Mouse (Mus musculus) c-Kit-positive CD71-positive TER-119-positive erythroid progenitor cells, embryonic 14.5 days (primary cell): ENCODE data around the gene Mpzl2.
"Not testable (repeated sequence)": the region's sequence is repeated elsewhere in the genome, so short reads cannot be mapped to it uniquely, and the experiment has no call there.

Source experiments
- DNase-seq: peaks from one replicate; pipeline ENCODE4 v3.0.0-alpha.2; 2013; ENCODE audit warnings: low spot score

Mpzl2 gene

DNA sequence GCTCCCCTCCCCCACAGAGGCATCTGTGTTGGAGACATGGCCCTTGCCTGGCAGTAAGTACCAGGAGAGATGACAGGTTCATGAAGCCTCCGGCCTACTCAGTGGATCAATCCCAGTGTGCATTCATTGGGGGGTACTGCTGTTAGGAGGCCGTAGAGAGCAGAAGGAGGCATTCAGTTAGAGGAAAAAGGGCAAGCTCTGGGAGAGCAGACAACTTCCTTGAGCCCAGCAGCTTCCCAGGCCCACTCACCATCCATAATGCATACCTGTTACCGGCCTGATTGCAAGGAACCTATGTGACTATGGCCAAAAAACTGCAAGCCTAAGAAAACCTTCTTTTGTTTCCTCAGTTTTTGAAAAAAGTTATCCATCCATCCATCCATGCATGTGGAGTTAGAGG, 5.1 kb upstream of the Mpzl2 start:
- DNase-seq, result no peak

DNA sequence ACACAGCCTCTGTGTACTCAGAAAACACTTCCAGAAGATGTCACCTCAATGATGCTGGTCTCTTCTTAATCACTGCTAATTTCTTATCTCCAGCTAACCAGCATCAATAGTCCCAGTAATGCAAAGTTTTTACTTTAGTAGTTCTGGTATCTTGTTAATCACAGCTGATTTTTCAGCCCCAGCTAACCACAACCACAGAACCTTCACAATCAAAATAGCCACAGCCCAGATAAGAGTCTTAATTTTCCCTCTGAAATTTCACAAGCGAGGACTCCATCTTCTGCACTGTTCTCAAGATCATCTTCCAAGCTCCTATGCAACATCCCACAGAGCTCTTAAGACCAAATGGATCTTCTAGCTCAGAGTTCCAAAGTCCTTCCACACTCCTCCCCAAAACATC, 1.8 kb upstream of the Mpzl2 start:
- DNase-seq, result not testable (repeated sequence)

DNA sequence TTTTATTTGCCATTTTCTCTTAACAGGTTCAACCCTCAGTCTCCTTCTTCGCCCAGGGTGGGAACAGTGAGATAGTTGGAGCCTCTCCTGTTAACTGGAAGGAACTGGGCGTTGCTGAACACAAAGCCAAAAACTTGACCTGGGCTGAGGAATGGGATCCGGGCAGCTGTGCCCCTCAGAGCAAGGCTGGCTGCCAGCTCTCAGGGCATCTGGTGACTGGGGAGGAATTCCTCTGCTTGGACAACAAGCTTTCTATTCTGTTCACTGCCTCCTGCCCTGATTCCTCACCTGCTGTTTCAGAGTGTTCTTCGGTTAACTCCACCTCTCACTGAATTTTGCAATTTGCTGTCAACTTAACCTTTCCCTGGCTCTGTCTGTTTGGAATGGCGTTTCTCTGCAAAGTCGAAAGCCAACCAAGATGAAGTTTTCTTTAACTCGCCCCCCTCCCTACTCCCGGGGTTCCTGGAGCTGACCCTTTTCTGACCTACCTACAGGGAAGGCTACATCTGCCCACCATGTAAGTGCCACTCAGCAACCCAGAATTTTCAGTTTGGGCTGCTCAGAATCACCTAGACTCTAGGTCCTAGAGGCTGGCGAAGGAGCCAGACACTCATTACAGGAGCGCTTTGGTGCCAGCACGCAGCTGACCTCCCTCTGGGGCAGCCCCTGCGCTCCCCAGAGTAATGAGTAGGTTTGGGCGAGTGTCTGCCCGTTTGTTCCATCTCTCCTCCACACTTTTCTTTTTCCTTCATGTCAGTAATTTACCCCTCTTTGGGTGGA, 657 bp downstream of the Mpzl2 start:
- no peak for DNase-seq

DNA sequence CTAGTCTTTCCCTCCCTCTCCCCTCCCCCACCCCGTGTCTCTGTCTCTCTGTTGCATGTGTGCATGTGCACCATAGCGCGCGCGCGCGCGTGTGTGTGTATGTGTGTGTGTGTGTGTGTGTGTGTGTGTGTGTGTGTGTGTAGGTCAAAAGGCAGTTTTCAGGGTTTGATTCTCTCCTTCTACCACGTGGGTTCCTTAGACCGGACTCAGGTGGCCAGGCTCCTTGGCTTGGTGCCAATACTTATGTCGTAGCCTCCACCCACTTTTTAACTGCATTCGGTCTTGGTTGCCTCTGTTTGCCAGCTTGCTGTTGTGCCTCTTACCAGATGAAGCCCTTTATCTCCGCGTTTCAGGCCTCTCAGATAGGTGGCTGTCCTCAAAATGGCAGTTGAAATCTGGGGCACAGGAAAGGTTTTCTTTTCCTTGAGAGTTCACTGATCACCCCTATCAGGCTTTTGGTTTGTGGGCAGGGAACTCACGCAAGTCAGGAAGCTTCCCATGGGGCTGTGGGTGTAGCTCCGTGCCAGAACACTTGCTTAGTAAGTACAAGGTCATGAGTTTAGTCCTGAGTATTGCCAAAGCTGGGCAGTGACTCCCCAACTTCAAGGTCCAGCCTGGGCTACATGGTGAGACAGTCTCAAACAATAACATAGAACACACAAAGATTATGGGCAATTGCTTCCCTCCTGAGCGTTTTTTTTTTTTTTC, 1.7 kb downstream of the Mpzl2 start:
- DNase-seq, result no peak

DNA sequence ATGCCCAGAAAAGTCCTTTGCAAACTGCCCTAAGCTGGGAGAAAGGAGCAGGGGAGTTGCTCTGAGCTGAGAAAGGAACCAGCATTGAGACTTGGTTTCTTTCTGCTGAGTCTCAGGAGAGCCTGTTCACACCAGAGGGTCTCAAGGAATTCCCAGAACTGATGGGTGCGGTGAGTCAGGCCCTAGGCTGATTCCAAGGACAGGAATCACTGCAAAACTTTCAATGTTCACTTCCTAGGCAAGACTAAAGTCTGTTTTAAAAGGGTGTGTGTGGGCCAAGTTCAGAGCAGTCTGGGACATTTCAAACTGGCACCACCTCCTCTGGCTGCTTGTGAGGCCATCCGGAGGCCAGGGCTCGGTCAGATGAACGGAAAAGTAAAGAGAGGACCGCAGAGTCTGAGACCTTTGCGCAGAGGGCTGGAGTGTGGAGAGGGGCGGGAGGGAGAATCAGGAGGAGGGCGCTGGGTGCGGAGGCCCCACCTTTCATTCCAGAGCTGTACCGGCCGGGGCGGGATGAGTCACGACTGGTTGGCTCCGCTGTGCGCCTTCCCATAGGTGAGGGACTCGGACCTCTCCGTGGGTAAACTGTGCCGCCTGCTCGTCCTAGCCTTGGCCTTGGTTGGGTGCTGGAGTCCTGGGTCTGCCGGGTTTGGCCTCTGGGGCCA, 2.6 kb downstream of the Mpzl2 start:
- no peak for DNase-seq

DNA sequence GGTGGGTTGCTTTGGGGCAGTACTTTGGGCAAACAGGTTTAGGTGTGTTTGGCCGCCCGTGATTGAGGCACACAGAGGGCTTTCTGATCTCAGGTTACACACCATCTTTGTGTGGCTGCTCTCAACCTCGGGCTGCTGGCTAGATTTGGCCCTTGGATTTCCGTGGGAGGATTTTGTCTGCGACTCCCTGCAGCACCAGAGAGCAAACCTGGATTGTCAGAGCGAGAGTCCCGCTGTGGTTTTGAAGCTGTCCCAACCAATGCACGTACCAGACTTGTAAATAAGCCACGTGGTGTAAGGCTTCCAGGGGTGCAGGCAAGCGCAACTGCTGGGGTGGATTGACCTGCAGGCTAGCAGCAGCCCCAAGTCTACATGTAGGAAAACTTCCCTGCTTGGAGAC, 3.3 kb downstream of the Mpzl2 start:
- DNase-seq, result no peak

DNA sequence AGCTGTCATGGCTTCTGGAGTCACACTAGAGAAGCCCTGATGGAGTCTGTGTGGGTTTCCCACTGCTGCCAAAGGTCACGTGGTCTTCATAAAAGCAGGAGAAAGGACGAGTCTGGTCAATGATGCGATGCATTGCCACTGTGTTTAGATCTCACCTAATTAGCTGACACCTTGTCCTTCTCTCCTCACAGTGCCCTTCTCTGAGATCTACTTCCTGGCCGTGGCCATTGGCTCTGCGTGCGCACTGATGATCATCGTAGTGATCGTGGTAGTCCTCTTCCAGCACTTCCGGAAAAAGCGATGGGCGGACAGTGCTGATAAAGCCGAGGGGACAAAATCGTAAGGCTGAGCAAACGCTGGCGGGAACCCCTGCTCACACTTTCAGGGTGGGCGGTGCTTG, 7.4 kb downstream of the Mpzl2 start:
- no peak for DNase-seq

DNA sequence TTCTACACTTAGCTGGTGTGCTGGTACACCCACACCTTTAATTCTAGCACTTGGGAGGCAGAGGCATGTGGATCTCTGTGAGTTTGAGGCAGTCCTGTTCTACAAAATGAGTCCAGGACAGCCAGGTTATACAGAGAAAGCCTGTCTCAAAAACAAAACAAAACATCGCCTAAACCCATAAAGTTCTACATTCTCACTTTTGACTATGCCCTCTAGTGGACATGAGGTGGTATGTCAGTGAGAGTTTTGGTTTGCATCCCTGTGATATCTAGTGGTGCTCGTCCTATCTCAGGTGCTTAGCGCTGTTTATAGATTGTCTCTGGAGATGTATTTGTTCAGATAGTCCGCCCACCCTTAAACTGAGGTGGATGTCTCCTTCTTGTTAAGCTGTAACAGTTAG, 8.9 kb downstream of the Mpzl2 start:
- DNase-seq, result peak; percentile 15

DNA sequence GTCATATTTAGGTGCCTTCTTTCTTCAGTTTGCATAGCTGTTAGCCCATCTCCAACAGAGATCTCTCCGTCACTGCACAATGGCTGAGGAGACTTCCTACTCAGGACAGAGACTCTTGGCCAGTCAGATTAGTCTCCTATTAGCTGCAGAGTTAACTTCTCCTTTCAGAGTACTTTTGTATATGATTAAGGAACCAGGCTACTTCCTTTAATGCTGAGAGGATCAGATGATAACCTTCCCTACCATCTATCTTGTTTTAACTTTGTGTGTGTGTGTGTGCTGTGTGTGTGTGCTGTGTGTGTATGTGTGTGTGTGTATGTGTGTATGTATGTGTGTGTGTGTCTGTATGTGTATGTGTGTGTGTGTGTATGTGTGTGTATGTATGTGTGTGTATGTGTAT, 10.1 kb downstream of the Mpzl2 start:
- no peak for DNase-seq

DNA sequence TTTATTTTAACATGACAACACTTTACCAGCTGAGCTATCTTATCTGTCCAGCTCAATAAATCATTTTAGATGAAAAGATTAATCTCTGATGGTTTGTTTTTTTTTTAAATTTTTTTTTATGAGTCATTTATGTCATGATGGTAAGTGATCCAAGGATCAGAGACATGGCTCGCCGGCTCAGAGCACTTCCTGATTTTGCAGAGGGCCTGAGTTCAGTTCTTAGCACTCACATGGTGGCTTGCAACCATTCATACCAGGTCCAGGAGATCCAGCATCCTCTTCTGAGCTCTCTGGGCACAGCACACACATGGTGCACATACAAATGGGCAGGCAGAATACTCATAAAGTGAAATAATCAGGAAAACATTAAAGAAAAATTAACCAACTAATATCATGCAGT, 10.7 kb downstream of the Mpzl2 start:
- DNase-seq, result no peak

DNA sequence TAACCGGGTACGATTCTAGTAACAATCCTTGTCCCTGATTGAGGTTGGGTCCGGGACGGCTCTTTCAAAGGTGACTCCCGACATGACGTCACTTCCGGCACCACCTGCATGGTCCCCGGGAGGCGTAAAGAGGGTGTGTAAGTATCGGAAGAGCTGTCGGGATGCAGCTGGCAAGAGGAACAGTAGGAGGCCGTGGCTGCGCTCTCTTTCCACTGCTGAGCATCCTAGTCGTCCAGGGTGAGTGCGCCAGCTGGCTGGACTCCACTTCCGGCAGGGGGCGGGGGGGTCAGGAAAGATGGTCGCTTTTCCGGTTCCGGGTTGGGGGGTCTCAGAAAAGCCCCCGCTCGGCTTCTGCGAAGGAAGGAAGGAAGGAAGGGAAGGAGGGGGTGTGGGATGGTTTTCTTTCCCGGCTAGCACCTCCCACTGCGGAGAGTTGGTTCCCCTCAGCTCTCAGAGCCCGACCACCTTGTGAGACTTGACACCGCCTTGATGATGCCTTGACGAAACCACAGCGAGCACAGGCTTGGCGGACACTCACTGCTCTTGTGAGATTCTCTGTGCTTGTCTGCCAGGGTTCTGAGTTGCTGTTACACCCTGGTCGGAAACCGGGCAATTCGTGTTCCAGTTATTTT, 15.6 kb downstream of the Mpzl2 start, which contains the start of gene Mpzl3:
Gene Mpzl3 (plus strand): TSS at position 105 of the 632 bp plus-strand sequence.
- DNase-seq, result peak; percentile 29

DNA sequence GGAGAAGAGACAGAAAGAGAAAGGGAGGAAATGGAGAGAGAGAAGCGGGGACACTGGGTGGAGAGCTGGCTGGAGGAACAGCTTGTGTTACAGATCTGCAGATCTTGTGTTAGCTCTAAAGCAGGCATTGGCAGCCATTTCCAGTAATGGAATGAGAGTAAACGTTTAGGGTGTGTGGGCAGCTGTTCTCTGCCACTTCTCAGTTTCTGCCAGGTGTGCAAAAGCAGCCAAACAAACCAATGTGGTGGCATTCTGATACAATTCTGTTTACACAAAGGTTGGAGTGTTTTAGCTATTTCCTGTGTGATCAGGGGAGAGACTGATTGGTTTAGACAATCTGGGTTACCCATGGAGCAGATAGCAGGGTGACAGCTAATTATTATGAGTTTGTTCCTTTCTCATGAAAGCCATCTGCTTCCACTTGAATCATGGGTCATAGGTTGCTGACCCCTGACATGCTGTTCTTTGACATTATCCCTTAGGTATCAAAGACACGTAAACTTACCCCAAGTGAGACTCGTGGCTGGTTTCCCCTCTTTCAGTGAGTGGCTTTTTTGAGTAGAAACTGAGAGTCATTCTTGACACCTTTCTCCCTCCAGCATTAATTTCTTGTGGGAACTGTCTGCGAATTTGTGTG, 18.8 kb downstream of the Mpzl2 start:
- no peak for DNase-seq

DNA sequence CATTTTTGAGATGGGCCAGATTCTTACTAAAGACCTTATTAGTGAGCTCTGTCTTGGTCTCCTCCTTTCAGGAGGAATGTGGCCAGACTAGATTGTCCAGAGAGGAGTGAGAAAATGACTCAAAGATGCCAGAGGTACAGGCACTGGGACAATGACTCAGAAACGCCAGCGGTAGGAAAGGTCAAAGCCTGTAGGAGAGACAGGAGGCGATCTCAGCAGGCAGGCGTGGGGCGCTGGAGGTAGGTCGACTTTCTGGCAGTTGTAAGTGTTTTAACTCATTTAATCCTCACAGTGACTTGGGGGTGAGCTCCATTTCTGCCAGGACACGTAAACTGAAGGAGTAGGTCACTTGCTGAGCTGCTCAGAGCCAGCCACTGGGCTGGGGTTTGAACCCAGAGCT, 20.6 kb downstream of the Mpzl2 start:
- no peak for DNase-seq

DNA sequence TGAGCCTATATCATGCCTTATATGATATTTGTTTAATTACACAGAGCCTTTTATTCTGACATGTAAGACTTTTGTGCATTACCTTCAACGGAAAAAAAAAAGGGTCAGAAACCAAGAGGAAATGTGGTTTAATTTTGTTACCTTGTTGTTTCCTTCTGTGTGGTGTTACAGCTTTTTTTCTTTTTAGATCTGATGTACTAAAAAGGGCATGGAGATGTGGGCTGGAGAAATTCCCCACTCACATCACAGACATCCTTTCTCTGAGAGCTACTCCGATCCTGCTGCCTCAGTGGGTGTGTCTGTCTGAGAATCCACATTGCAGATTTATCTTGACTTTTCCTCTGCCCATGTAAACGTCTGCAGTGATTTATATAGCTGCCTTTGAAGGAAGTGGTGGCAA, 23.1 kb downstream of the Mpzl2 start:
- no peak for DNase-seq

DNA sequence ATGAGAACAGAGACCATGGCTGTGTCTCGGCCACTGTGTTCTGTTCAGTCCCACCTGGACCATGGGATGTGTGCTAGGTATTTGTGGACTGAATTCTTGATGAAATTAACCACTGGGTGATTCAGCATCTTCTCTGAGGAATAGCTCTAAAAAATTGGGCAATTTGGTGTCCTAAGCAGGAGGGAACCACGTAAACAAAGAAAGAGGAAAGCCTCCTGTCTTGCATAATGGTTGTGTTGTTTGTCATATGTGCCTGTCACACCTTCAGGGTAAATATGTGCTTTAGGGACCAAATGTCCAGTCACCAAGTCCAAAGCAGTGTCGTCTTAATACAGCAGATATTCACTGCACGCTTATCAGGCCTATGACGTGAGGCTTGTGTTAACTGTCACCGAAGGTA, 24.8 kb downstream of the Mpzl2 start:
- DNase-seq, result no peak

DNA sequence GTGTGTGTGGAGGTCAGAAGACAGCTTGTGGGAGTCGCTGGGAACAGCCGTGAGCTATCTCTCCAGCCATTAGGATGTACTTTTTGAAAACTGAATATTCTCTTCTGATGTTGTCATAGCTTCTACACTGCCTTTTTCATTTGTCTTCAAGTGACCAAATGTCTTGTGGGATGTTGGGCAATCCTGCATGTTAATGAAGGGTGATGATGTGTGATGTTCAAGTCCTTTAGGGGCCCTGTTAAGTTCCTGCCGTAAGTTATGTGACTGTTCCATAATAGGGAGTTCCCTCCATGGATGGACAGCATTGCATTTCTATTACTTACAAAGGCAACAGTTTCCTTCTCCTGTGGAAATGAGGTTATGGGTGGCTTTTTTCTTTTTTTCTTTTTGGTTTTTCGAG, 27.1 kb downstream of the Mpzl2 start:
- DNase-seq, result no peak

DNA sequence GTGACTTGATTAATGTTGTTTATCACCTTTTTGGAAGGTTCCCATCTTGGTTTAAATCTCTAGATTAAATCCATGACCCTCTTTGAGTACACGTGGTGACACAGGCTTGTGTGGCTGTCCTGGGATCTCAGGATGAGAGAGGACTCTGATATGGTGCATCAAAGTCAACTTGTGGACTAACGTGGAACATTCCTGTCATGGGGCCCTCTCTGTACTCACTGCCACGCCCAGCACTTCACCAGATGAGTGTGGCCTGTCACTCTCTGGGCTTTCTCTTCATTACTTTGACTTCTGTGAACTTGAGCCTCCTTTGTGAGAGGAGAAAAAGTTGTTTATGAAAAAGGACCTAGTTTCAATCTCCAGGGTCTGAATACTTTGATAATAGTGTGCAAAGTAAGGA, 32.2 kb downstream of the Mpzl2 start:
- no peak for DNase-seq

DNA sequence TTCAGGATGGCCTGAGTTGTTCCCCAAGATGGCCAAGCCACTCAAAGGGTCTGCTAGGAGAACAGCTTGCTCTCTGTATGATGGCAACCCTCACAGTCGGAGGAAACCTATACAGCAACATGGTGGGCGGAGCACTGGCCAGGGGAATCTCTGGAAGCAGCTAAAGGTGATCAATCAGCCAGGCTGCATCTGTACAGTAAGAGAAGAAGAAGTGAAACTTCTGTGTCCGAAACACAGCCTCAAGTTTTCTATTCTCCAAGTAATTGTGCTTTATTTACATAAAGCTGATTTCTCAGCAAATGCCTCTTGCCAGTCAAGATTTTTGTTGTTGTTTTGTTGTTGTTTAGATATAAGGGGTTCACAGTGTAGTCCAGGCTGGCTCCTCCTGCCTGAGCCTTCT, 38.3 kb downstream of the Mpzl2 start:
- no peak for DNase-seq

DNA sequence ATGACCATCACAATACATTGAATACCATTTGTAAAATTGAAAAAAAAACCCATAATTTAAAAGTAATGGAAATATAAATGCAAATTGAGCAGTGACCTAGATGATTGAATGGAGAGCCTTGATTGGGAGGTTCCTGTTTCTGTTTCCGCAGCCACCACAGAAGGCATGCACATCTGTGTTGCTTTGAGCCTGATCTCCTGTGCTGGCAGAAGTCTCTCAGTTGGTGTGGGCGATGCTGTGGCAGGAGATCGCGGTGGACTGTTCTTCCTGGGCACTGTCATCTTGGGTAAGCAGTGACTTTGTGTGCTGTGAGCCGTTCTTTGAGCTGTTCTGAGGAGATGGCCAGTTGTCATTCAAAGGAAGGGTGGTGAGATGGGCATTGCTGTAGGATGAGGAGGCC, 39.4 kb downstream of the Mpzl2 start, which contains the start of gene Jaml:
Gene Jaml (plus strand): TSS at position 173 of the 400 bp plus-strand sequence.
- no peak for DNase-seq

DNA sequence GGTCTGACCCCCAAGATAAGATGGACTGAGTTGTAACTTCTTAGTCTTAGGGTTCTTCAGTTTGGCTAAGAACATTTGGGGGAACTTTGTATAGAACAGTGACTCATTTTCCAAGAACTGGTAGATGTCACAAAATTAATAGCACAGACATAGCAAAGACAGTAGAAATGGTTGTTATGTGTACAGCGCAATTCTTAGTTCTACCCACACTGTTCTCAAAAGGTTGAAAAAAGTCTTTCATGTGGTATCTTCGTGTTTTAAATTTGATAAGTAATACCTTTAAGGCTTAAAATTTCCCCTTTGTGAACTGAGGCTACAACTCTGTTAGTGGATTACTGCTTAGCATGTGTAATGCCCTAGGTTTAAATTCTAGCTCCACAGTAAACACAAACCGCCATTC, 43.5 kb downstream of the Mpzl2 start:
- no peak for DNase-seq

DNA sequence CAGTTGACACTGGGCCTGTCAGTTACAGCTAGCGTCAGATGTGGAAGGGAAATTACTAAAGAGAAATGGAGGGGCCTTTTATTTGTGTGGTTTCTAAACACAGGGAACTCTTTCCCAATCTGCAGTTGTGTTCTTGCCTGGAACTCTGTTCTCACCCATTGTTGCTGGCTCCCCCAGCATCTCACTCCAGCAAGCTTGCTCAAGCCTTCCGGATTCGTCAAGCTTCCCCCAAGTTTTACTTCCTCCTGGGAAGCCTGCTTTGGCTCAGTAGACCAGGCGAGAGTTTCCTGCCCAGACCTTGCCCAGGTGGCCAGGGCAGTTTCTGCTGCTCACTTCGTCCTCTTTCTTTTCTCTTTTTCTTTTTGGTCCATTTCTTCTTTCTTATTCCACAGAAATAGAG, 45.0 kb downstream of the Mpzl2 start:
- DNase-seq, result no peak
